Mouse (Mus musculus) hematopoietic stem cell, adult 5-6 weeks (primary cell): ENCODE measurements around the gene Sypl. TPM values are rescaled to one million over a fixed set of nuclear protein-coding genes. Genes with fewer than 3 reads are reported as not detected.
"Not testable (repeated sequence)": the region's sequence is repeated elsewhere in the genome, so short reads cannot be mapped to it uniquely, and the experiment has no call there.

Source experiments
- ATAC-seq, 2 experiments: fragments of 125-278 bp in 1 of 2; replicated peaks in 1 of 2; 2 replicates each; pipeline ENCODE4 v1.8.0; 2016 to 2017; ENCODE audit warnings: inconsistent platforms in 2 of 2, mild to moderate bottlenecking in 2 of 2, moderate number of reproducible peaks in 2 of 2, low read depth in 1 of 2, moderate TSS enrichment in 1 of 2; ENCODE audit not compliant: low FRiP score in 2 of 2, poor library complexity in 2 of 2, severe bottlenecking in 2 of 2, insufficient read depth in 1 of 2, low TSS enrichment in 1 of 2
- total RNA-seq: library from RNA; stranded (forward); fragments of 172-1452, 232-1000 nt; gene quantifications from 2 replicates; pipeline ENCODE4 v1.2.3, GENCODE M21; 2017

Gene Sypl
- total RNA-seq, 1 experiment from 2014 or later: 83.2 TPM

GRCm38 (mm10) chr12:32986284-32986683 is 32.6 kb downstream of the Sypl start:
- ATAC-seq: no peak

GRCm38 (mm10) chr12:32989731-32990130 is 36.0 kb downstream of the Sypl start:
- 0 out of 4 replicates have a peak, but pooled peaks of 1 of the 2 experiments have one; percentile 12 for ATAC-seq

DNA sequence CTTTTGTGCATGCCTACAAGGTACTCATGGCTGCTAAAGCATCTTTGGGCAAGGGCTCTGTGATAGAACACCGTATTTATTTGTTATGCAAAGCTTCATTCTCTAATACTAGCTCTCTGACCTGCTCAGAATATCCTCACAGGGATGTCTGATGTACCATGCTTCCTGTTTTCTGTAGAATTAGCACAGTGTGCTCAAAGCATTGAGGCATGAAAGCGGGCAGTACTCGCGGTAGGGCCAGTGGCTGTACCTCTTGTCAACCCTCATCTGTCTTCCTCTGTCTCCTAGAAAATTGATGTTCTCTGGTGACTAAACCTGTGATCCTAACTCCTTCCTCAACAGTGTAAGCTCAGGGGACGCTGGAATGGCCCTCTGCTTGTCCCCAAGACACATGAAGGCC is 40.4 kb downstream of the Sypl start:
- no peak for ATAC-seq

DNA sequence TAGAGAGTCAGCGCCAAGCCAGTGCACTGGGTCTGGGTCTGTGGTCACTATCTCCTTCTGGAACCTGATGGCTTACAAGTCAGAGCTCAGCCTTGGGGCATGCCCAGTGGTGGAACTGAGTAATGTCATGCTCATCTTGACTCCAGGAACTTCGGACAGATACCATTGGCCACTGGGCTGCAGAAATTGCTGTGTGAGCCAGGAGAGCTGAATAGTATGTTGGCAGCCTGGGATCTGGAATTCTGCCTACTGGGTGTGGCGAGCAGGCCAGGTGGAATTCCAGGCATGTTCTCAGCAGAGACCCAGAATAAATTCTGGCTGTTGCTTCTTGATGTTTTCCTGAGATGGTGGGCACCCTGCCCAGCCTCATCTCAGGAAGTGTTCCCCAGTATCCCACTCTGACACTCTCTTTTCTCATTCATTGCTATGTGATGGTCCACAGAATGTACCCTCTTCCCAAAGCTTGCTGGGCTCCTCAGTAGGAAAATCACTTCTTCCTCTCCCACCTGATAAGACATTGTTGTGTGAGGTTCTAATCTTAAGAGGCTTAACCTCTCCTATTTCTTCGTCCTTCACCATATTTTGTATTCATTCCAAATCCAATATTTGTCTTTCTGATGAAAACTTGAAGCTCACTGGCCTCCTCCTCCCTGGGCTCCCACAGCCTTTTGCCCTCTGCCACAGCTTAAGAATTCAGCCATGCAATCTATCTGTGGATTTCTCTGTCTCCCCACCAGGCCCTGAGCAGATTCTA is 41.6 kb downstream of the Sypl start:
- ATAC-seq: no peak

- ATAC-seq: peak; percentile 22 to 36; a peak in 1 of 4 replicates
Measured at GRCm38 (mm10) chr12:32998766-32999165, 45.1 kb downstream of the Sypl start.

DNA sequence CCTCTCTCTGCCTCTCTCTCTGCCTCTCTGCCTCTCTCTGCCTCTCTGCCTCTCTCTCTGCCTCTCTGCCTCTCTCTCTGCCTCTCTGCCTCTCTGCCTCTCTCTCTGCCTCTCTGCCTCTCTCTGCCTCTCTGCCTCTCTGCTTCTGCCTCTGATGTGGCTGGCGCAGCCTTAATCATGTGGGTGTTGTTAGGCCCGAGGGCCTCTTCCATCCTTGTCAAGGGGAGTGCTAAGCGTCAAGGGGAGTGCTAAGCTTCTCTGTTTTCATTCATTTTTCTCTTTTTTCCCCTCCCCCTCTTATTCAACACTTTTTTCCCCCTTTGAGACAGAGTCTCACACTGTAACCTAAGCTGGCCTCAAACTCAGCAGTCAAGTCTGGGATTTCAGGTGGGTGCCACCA is 46.1 kb downstream of the Sypl start:
- ATAC-seq: not testable (repeated sequence)

- no peak for ATAC-seq
Measured at GRCm38 (mm10) chr12:33000402-33000801, 46.7 kb downstream of the Sypl start.

DNA sequence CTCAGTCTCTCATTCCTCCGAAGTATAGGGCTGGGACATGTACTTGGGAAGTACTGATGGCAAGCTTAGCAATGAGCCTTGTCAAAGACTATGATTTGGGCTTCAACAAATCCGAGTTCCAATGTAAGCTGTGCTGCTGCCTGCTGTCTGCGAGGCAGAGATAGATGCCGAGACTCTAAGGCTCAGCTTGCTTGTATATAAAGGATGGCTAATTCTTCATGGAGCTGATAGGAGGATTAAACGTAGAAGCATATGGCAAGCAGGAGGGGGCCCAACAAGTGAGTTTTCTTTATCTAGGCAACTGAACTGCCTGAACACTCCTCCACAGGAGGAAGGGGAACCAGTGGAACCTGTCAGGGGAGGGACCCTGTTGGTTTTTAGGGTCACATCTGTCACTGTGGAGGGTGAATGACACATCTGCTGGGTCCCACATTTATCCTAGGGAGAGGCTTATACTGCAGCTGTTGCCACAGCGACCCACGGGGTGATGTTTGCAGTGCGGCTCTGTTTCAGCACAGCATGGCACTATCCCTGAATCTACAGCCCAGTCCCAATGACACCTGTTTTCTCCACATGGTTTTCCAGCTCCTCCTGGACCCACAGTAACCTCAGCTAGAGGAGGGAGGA is 49.8 kb downstream of the Sypl start:
- no peak for ATAC-seq

DNA sequence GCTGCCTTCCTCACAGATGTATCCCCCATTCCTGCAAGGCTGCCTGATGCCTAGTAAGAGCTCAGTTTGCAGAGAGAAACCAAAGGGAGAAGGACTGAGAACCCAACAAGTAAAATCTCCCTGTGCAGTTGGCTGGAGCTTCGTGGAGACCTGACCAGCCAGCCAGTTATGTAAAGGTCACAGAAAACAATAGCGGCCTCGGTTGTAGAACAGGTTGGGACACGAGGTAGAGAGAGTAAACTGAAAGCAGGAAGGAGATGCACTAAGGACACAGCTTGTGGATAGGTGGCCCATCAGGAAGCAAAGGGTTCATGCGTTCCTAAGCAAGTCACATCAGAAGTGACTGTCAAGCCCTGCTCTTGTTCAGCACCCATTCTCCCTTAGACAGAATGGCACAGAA is 52.2 kb downstream of the Sypl start:
- no peak for ATAC-seq

DNA sequence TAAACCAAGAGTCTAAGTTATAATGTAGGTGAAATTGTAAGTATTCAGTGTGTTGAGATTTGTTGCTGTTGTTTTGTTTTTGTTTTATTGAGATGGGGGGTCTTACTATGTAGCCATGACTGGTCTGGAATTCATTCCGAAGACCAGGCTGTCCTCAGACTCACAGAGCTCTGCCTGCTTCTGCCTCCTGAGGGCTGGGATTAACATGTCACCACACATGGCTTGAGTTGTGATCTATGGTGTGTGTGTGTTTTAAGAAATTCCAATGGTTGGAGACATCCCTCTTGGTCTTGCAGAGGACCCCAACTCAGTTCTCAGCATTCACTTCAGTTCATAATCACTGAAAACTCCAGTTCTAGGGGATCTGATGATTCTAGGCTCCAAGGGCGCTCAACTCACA is 53.5 kb downstream of the Sypl start:
- no peak for ATAC-seq

GRCm38 (mm10) chr12:33008305-33009110 is 54.8 kb downstream of the Sypl start:
- ATAC-seq: peak in 1 of 2 experiments; percentile 20; a peak in 1 of 4 replicates

DNA sequence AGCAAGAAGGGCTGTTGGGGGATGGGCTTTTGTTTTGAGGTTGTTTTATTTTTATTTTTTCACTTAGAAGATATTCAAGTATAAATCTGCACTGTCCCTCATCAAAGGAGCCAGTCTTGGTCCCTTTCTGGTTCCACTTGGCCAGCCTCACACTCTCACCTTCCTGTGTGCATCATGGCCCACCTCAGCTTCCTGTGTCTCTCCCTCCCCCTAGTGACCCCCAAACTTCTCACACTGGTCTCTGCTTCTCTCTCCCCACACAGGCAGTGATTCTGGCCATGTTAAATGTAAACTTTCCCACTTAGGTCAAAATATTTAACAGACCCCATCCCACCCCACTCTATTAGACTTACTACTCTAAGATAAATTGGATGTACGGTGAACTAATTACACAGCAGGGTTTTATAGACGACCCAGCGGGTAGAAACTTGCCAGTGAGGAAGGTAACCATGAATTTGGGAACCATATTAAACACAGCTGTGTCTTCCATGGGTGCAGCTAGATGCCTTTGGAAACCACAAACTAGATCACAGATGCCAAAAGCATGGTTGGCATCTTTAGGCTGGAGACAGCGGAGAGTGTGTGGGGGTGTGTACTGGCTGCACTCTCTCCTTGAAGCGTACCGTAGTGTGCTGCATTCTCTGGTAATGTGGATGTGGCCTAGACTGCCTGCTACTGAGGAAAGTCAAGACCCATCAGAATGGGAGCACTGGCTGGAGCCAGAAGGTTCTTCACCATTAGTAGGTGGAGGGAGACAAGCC is 55.7 kb downstream of the Sypl start:
- ATAC-seq: 0 out of 4 replicates have a peak, but pooled peaks of 1 of the 2 experiments have one; percentile 23

DNA sequence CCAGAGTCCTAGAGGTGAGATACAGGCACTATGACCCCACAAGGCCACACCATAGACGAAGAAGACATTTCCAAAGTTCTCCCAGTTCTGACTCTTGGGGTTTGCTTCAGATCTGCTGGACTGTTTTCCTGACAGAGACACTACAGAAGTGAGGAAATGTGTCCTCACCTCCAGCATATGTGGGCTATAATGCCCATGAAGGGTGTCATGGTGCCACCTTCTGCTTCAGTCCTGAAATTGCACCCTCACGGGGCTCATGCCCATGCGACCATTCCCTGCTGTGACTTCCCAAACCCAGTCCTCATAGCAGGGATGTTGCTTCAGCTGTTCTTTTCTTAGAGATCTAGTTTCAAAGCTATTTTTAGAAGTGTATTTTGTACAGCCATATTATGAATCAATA is 56.3 kb downstream of the Sypl start:
- ATAC-seq: peak; percentile 85 to 90

GRCm38 (mm10) chr12:33014050-33014796 is 60.5 kb downstream of the Sypl start:
- ATAC-seq: no peak

DNA sequence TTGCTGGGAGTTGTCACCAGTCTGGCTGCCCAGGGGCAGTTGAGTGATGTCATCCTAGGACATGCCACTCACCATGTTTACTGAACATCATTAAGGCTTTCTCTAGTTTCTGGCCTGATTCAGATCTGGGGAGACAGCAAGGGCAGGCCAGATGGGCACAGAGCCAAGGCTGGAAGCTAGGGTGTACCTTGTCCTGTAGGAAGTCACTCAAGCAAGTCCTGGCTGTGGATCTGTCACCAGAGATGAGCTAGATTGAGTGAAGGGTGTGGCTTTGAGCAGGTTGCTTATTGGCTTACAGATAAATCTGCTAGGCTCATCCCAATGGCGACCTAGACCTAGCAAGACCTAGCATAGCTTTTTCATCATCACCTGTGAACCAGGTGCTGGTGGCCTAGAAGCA is 61.4 kb downstream of the Sypl start:
- ATAC-seq: no peak

DNA sequence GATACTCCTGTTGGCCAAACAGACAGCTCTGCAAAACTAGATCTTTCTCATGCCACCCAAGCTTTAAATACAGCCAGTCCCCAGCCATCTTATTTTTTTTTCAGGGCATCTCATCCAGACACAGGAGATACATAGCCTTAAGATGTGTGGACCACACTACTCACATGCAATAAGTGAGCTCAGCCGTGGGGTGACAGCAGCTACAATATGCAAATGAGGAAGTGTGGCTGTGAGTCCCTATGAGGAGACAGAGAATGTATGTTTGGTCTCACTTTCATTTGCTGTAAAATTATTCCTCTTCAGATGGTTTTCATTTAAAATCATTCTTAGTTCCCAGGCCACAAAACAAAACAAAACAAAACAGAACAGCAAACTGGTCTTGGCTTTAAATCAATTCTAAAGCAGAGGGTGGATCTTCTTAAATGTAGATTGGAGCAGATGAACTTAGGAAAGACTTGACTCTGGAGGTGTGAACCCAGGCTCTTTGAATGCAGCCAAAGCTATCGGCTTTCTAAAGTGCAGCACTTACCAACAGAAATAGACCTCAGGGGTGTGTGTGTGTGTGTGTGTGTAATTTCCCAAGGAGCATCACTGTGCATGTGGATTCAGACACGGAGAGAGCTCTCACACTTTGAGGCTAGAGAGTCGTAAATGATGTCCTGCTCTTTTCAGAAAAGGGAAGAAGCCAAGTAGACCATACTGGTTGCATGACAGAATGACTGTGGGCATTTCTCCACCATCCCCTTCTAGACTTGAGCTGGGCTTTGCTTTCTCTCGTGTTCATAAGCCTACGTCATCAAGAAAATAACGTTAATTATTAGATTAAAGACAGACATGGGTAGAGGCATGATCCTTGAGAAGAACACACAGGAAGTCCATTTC is 63.4 kb downstream of the Sypl start:
- ATAC-seq: peak; percentile 82 to 85
